Mouse (Mus musculus): ENCODE measurements around the gene Psmc1.
A peak's percentile ranks its signal among the peaks of the same experiment; 100 is the strongest.

Psmc1 gene

DNA sequence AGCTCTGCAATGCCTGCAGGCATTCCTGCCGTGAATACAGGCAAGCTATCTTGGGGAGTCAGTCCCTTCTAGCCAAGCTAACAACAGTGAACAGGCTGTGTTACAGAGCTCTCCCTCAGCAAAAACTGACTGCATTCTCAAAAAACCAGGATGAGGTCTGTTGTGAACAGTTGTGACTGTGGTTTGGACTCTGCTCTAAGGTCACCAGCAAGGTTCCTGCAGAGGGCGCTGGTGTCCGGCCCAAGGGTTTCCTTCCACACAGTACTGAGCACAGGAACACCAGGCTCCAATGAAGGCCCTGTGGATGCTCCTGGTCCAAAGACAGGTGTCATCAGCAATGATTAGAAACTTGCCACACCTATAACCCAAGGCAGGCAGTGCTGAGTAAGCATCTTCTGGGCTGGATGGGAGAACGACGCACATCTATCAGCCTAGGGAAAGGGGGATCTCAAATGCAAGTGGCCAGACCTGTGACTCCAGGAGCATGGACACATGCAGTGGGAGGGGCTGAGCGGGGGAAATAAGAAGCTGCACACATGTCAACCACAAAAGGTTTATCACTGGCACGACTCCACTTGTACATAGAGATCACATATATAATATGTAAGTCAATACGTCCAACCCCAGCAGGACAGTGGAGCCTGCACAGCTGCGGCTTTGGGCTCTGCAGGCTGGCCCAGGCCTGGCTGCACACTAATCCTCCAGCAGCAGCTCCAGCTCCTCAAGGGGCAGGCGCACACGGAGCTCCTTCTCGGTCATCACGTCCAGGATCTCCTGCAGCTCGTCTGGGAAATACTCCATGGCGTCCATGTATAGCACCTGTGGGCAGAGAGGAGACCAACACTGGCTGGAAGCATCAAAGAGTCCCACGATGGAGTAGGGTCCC lies 15.2 kb downstream of the Psmc1 start:
- no peak for DNase-seq (ENCODE audit: extremely low read depth, low read depth, low spot score)

GRCm38 (mm10) chr12:100126968-100127865 lies 17.3 kb downstream of the Psmc1 start:
- no peak for DNase-seq (ENCODE audit: extremely low read depth, low read depth, low spot score)

GRCm38 (mm10) chr12:100127866-100128480 lies 18.0 kb downstream of the Psmc1 start:
- no peak for DNase-seq (ENCODE audit: extremely low read depth, low read depth, low spot score)

DNA sequence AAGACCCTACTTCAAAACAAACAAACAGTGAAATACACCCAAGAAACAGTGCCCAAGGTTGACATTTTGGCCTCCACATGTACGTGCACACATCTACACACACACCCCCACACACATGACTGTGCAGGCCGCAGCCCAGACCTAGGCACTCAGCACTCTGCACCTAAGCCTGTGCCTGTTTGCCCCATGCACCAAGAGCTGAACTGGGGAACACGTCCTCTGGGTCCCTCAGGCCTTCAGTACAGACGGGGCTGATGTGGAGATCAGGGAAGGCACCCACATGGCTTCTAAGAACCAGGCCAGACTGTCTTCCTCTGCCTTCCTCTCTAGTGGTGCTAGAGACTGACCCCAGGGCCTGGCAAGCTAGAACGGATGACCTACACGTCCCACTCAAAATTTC lies 18.6 kb downstream of the Psmc1 start:
- no peak for DNase-seq (ENCODE audit: extremely low read depth, low read depth, low spot score)

DNA sequence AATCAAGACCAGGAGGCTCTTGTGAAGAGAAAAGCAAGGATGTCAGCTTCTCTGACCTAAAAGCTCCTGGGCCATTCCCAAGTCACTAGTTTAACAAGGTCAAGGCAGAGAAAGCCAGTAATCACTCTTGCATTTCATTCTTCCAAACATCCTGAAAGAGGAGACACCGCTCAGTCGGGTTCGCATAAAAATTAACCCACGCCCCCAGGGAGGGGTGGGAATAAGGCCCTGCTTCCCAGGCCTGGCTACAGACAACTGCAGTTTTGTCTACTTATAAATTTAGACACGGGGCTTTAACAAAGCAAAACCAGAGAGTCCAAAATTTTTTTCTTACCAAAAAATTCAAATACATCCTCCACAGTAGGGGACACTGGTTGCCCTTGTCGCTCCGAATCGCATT lies 19.0 kb downstream of the Psmc1 start:
- DNase-seq (ENCODE audit: extremely low read depth, low read depth, low spot score): no peak

DNA sequence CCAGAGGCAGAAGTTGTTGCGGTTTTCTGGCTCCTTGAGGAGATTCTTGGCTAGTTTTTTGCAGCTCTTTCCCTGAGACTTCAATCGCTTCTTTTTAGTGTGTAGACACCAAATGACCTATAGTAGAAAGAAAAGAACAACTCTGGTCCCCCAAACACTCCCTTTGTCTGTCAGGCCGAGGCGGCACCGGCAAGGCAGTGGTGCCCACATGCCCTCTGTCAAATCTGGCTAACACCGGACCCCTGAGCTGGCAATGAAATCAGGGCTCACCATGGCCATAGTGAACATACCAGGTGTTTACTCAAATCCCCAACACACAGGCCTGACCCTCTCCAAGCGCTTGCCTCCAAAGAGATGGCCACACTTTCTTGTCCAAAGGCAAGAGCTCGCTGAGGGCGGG lies 21.2 kb downstream of the Psmc1 start:
- DNase-seq (ENCODE audit: extremely low read depth, low read depth, low spot score): no peak

DNA sequence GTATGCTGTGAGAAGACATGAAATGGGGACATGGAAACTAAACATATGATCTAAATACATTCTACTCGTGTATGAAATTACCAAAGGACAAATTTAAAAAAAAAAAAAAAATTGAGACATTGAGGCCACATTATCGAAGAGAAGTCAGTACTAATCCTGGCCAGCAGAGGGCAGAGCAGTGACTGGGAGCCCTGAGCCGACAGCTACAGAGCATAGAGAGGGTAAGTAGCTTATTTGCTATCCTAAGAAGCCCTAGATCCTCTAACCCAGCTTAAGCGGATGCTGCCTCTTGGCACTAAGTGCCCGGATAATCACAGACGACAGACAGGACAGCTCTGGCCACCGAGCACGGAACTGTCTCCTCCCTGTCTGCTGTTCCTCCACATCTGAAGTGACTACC lies 21.7 kb downstream of the Psmc1 start:
- DNase-seq (ENCODE audit: extremely low read depth, low read depth, low spot score): no peak

- DNase-seq (ENCODE audit: extremely low read depth, low read depth, low spot score): no peak
These were observed 24.5 kb downstream of the Psmc1 start for GRCm38 (mm10) chr12:100134395-100134936.

- DNase-seq (ENCODE audit: extremely low read depth, low read depth, low spot score): no peak
These were observed 25.2 kb downstream of the Psmc1 start for GRCm38 (mm10) chr12:100135117-100135516.

DNA sequence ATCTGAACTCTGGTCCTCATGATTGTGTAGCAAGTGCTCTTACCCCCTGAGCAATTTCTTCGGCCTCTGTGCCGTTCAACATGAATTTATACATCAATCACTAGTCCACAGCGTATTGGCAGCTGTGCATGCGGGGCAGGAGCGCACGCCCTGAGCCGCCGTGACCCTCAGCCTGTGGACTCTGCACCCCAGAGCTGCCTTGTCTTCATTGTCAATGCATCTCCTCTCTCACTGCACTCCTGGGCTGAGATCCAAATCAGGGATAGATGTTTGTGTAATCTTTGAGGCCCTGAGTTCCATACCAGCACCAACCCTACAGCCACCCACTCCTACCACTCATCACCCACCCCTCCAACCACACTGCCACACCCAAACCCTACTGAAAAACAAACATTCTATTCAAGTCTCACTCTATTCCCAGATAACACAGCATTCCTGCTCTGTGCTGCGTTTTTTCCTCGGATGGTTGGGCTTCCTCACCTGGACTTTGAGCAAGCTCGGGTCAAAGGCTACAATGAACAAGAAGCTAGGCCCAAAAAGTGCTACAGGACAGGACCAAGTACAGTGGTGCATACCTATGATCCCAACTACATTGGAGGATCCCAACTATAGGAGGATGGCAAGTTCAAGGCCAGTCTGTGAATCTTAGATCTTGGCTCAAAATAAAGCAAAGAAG lies 33.0 kb downstream of the Psmc1 start:
- DNase-seq (ENCODE audit: extremely low read depth, low read depth, low spot score): no peak

DNA sequence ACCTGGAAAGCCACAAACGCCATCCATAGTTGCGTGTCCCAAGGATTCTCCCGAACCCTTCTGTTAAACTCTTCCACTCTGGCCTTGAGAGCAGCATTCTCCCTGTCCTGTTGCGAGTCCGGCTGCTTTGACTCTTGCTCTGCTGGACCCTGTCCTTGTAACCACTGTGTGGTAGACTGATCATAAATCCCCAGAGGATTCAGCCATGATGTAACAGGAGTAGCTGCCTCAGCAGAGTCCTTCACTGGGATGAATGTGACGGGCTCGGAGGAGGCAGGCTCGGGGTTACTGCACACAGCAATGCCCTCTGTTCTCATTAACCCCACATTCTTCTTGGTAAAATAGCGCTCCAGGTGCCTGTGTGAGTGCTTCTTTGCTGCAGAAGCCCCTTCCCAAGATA lies 33.8 kb downstream of the Psmc1 start:
- DNase-seq (ENCODE audit: extremely low read depth, low read depth, low spot score): no peak

DNA sequence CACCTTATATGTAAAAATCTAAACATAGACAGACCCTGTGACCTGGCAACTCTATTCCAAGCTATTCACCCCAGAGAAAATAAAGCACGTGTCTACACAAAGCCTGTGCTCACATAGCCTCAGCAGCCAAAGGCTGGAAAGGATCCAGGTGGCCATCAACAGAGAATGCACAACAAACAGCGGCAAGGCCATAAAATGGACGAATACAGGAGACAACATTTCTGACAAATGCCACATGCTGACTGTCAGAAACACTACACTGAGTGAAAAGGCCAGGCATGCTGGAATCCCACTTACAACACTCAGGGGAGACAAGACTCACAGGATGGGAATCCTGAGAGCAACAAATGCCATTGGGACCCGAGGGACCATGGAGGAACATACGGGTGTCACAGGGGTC lies 34.3 kb downstream of the Psmc1 start:
- DNase-seq (ENCODE audit: extremely low read depth, low read depth, low spot score): no peak

GRCm38 (mm10) chr12:100152466-100152865 lies 42.5 kb downstream of the Psmc1 start:
- no peak for DNase-seq (ENCODE audit: extremely low read depth, low read depth, low spot score)

GRCm38 (mm10) chr12:100159261-100159975 lies 49.5 kb downstream of the Psmc1 start, which contains the start of gene Nrde2:
Nrde2 (minus strand) TSS chr12:100159653.
- peak; percentile 51 for DNase-seq (ENCODE audit: extremely low read depth, low read depth, low spot score)

GRCm38 (mm10) chr12:100164991-100165500 lies 55.1 kb downstream of the Psmc1 start:
- no peak for DNase-seq (ENCODE audit: extremely low read depth, low read depth, low spot score)

- no peak for DNase-seq (ENCODE audit: extremely low read depth, low read depth, low spot score)
These were observed 56.2 kb downstream of the Psmc1 start for GRCm38 (mm10) chr12:100166177-100166576.

DNA sequence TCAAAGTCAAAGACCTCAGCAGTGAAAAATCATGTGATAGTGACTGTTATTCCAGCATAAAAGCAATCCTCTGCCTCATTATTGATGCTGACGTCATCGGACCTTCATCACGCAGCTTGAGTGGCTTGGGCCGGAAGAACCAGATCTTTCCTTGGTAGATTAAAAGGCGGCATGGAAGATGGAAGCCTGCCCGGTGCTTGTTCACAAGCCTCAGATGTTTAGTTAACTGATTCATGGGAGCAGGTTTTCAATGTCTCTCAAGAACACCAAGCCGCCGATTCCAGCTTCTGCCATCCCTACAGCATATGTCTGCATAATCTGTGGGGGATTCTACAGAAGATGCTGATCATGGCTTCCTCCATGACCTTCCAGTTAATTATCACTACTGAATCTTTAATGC lies 57.0 kb downstream of the Psmc1 start:
- no peak for DNase-seq (ENCODE audit: extremely low read depth, low read depth, low spot score)

DNA sequence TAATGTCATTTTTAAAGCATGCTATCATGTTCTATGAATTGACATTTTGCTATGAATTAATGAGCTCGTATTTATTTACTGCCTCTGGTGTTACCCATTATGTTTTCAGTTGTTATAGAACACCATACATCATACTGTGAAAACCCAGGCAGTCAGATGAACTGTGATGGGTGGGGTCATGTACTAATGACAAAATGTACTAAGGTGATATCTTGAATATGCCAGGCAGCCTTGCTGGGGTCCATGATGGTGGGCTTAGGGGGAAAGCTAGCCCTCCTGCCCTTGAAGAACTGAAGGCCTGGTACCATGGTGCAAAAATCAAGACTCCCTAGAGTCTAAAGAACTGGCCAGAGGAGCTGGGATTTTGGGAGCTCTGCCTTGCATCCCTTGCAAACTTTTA lies 57.5 kb downstream of the Psmc1 start:
- no peak for DNase-seq (ENCODE audit: extremely low read depth, low read depth, low spot score)

DNA sequence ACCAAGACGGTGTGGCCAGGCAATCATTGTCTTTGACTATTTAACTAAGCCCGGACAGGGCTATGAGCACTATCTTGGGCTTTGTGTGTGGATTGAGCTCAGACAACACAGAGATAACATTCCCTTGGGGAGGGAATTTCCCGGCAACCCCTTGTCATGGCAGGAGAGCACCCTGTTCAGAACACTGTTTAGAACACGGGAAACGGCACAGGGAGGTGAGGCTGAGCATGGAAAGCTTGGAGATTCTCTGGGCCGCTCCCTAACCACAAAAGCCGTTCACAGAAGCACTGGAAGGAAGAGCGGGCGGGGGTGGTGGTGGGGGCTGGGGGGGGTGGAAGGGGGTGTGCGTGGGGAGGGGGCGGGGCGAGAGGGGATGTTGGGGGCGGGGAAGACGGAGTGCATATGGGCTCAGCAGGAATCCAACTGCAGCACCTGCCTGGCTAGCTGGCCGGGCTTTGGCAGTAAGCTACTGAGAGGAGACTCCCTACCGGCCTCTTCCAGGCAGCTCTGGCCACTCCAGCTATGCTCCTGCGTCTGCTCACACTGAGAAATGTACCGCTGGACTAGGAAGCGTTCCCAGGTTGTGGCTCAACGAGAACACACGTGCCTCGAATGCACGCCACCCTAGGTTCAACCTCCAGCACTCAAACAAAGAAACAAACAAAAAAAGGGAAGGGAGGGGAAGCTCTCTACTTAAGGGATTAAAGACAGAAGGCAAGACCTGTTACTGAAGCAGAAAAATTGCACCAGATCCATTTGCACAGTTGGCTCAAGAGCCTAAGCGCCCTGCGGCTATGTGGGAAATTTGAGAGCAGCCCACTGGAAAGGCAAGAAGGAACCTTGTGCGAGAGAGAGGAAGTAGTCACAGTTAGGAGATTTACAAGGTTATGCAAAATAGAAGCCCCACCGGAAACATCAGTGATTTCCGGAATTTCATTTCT lies 58.2 kb downstream of the Psmc1 start:
- no peak for DNase-seq (ENCODE audit: extremely low read depth, low read depth, low spot score)

All from fat pad, adult 2 months (tissue).